In the genomic region with DNA sequence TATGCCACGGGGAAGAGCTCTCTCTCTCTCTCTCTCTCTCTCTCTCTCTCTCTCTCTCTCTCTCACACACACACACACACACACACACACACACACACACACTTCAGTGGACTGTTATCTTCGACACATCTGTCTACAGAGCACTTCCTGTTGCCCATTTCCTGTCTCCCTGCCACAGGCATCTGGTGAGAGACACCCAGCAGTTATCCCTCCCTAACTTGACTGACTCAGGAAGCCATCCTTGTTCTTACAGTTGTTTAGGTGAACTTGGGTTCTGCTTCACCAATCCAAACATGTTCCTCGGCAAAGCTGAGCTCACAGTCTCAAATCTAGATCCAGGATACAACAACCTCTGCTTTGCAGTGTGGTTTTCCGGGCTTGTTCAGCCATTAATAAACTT, we compare ENCODE assay signal across 12 mouse cellular contexts.
"Had no signal": no experiment of that assay in that cellular context is flagged by ENCODE, and none has a peak within 500 bp of the region (broad histone marks: within the 10 kb centered on the region; RNA-seq: fewer than 3 reads in every experiment).

No protein-coding gene starts in this region.

- H3K27me3 ChIP-seq: liver, embryonic 15.5 days; neural tube, embryonic 12.5 days had no signal

- H3K9me3 ChIP-seq: liver, embryonic 15.5 days; midbrain, embryonic 10.5 days; neural tube, embryonic 12.5 days had no signal

- H3K27ac ChIP-seq: liver, embryonic 15.5 days; midbrain, embryonic 10.5 days; neural tube, embryonic 12.5 days had no signal

- DNase-seq: kidney, adult 8-10 months; kidney, postnatal 36 days; midbrain, embryonic 14.5 days; right cerebral cortex, postnatal 4 days; spleen, adult 18-20 months; thymus, adult 2 months; thymus, postnatal 25 days had no signal

- H3K4me2 ChIP-seq: liver, embryonic 11.5 days; liver, embryonic 15.5 days; neural tube, embryonic 12.5 days had no signal

- H3K4me3 ChIP-seq: liver, embryonic 15.5 days; midbrain, embryonic 10.5 days; neural tube, embryonic 12.5 days had no signal

- ATAC-seq: intestine, embryonic 16.5 days had no signal

- H3K4me1 ChIP-seq: liver, embryonic 15.5 days; midbrain, embryonic 10.5 days had no signal

- H3K36me3 ChIP-seq: liver, embryonic 15.5 days; midbrain, embryonic 10.5 days; neural tube, embryonic 12.5 days had no signal

- H3K9ac ChIP-seq: liver, embryonic 15.5 days; neural tube, embryonic 12.5 days had no signal
